Mouse (Mus musculus): ENCODE measurements at regions not wholly inside any gene's neighbourhood (a gene's known extent, or its start where the extent isn't known, plus 50 kb on each side); places are given as distances from the start of the nearest gene placed in this dataset.

- peak; percentile 67; the same call in 1 of the 2 replicates for TF ChIP-seq CTCF (IDR thresholded peaks at IDR 0.05; ENCODE audit: extremely low read depth, insufficient read depth, insufficient read length, insufficient replicate concordance)
- no peak for TF ChIP-seq POLR2A (IDR thresholded peaks at IDR 0.05; ENCODE audit: low read depth, low read length)
Measured at GRCm38 (mm10) chr12:117403513-117404156, 112.6 kb upstream of the Rapgef5 start.
